Mouse (Mus musculus): Measurements from ENCODE around the gene Ifit1bl1. TPM values are rescaled to one million over a fixed set of nuclear protein-coding genes. Genes with fewer than 3 reads are reported as not detected.
A peak's percentile ranks its signal among the peaks of the same experiment; 100 is the strongest.

Ifit1bl1 gene
- polyA plus RNA-seq, 2 experiments = 0.36 to 0.51 TPM

DNA sequence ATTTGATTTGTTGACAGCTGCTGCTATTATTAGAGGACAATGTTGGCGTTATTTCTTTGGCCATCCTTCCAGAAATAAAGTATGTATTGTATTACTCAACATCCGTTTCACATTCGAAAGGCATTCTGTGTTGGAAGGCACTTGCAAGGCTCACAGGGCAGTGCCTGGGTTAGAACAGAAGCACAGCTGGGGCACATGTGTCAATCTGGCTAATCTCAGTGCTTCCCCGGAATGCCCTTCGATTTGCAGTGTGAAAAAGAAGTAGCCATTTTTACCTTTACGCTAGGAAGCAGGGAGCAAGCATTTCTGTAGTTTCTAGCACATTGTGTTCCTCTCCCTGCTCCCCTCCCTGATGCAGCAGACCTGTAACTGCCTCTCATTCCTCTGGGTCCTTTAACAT is 48.7 kb downstream of the Ifit1bl1 start:
- peaks cover 4% of the 10 kb centered on the region; the same call in 1 of the 2 replicates for H3K9me3 ChIP-seq (ENCODE audit: control insufficient read depth, low read length)
- WGBS = 44% methylated on average over 6 of the region's 6 CpGs
- H3K4me3 ChIP-seq (replicated peaks; ENCODE audit: low read length) = no peak overlapping the region
- H3K36me3 ChIP-seq (ENCODE audit: control insufficient read depth, insufficient read depth, low read length) = no peaks in the 10 kb centered on the region
- H3K4me2 ChIP-seq (replicated peaks; ENCODE audit: low read depth, low read length, severe bottlenecking) = peak overlapping the region; percentile 28
- peaks cover 18% of the 10 kb centered on the region; the same call in 1 of the 2 replicates for H3K4me1 ChIP-seq (ENCODE audit: control insufficient read depth, insufficient read depth, low read length)
- no peak for TF ChIP-seq POLR2A (IDR thresholded peaks at IDR 0.05; ENCODE audit: borderline replicate concordance, extremely low read depth, insufficient read depth, insufficient read length)
- DNase-seq (ENCODE audit: low spot score) (peak; percentile 81), ATAC-seq (ENCODE audit: low FRiP score, low read depth) (peak; percentile 45)
- H3K27me3 ChIP-seq (ENCODE audit: control insufficient read depth, insufficient read depth, low read length) = no peaks in the 10 kb centered on the region
- H3K9ac ChIP-seq (ENCODE audit: low read depth, low read length, severe bottlenecking) = no peak overlapping the region
- peak overlapping the region; percentile 71 for H3K27ac ChIP-seq (replicated peaks; ENCODE audit: low read depth, low read length)

GRCm38 (mm10) chr19:34551981-34552380 is 49.8 kb downstream of the Ifit1bl1 start:
- peak overlapping the region; percentile 27; the same call in 1 of the 2 replicates for H3K4me2 ChIP-seq (replicated peaks; ENCODE audit: low read depth, low read length, severe bottlenecking)
- peak overlapping the region; percentile 45 for H3K27ac ChIP-seq (replicated peaks; ENCODE audit: low read depth, low read length)
- peaks cover 18% of the 10 kb centered on the region; the same call in 1 of the 2 replicates for H3K4me1 ChIP-seq (ENCODE audit: control insufficient read depth, insufficient read depth, low read length)
- H3K9ac ChIP-seq (ENCODE audit: low read depth, low read length, severe bottlenecking) = no peak overlapping the region
- TF ChIP-seq POLR2A (IDR thresholded peaks at IDR 0.05; ENCODE audit: borderline replicate concordance, extremely low read depth, insufficient read depth, insufficient read length) = no peak
- ATAC-seq (ENCODE audit: low FRiP score, low read depth) = no peak
- no peaks in the 10 kb centered on the region for H3K36me3 ChIP-seq (ENCODE audit: control insufficient read depth, insufficient read depth, low read length)
- peak overlapping the region; percentile 1; the same call in 1 of the 2 replicates for H3K4me3 ChIP-seq (replicated peaks; ENCODE audit: low read length)
- peaks cover 4% of the 10 kb centered on the region; the same call in 1 of the 2 replicates for H3K9me3 ChIP-seq (ENCODE audit: control insufficient read depth, low read length)
- peak; percentile 50 for DNase-seq (ENCODE audit: low spot score)
- 11% methylated on average over 5 of the region's 5 CpGs for WGBS
- H3K27me3 ChIP-seq (ENCODE audit: control insufficient read depth, insufficient read depth, low read length) = no peaks in the 10 kb centered on the region

GRCm38 (mm10) chr19:34550534-34551223 is 51.1 kb downstream of the Ifit1bl1 start, which contains the start of gene Ifit2:
Gene Ifit2 (plus strand): TSS chr19:34550694.
- Histone ChIP-seq H3K9me3 (ENCODE audit: control insufficient read depth, low read length) (peaks cover 4% of the 10 kb centered on the region; the same call in 1 of the 2 replicates), H3K4me2 (replicated peaks; ENCODE audit: low read depth, low read length, severe bottlenecking) (peak within 1 kb of the TSS; percentile 64), H3K9ac (ENCODE audit: low read depth, low read length, severe bottlenecking) (peak within 1 kb of the TSS; percentile 50), H3K36me3 (ENCODE audit: control insufficient read depth, insufficient read depth, low read length) (no peaks in the 10 kb centered on the region), H3K27me3 (ENCODE audit: control insufficient read depth, insufficient read depth, low read length) (no peaks in the 10 kb centered on the region), H3K4me3 (replicated peaks; ENCODE audit: low read length) (peak within 1 kb of the TSS; percentile 45), H3K4me1 (ENCODE audit: control insufficient read depth, insufficient read depth, low read length) (peaks cover 18% of the 10 kb centered on the region; the same call in 1 of the 2 replicates), H3K27ac (replicated peaks; ENCODE audit: low read depth, low read length) (peak within 1 kb of the TSS; percentile 45)
- DNase-seq (ENCODE audit: low spot score) (peak; percentile 88), ATAC-seq (ENCODE audit: low FRiP score, low read depth) (peak; percentile 86)
- 1% methylated on average over 22 of the region's 22 CpGs for WGBS
- TF ChIP-seq POLR2A (IDR thresholded peaks at IDR 0.05; ENCODE audit: borderline replicate concordance, extremely low read depth, insufficient read depth, insufficient read length) = peak; percentile 68; the same call in 1 of the 2 replicates

- no peaks in the 10 kb centered on the region for H3K36me3 ChIP-seq (ENCODE audit: control insufficient read depth, insufficient read depth, low read length)
- peak overlapping the region; percentile 45 for H3K4me3 ChIP-seq (replicated peaks; ENCODE audit: low read length)
- TF ChIP-seq POLR2A (IDR thresholded peaks at IDR 0.05; ENCODE audit: borderline replicate concordance, extremely low read depth, insufficient read depth, insufficient read length) = no peak
- peaks cover 18% of the 10 kb centered on the region; the same call in 1 of the 2 replicates for H3K4me1 ChIP-seq (ENCODE audit: control insufficient read depth, insufficient read depth, low read length)
- DNase-seq (ENCODE audit: low spot score) (no peak), ATAC-seq (ENCODE audit: low FRiP score, low read depth) (no peak)
- H3K9me3 ChIP-seq (ENCODE audit: control insufficient read depth, low read length) = peaks cover 4% of the 10 kb centered on the region; the same call in 1 of the 2 replicates
- H3K9ac ChIP-seq (ENCODE audit: low read depth, low read length, severe bottlenecking) = peak overlapping the region; percentile 50
- H3K27ac ChIP-seq (replicated peaks; ENCODE audit: low read depth, low read length) = no peak overlapping the region
- no peaks in the 10 kb centered on the region for H3K27me3 ChIP-seq (ENCODE audit: control insufficient read depth, insufficient read depth, low read length)
- H3K4me2 ChIP-seq (replicated peaks; ENCODE audit: low read depth, low read length, severe bottlenecking) = peak overlapping the region; percentile 64
- 38% methylated on average over 4 of the region's 4 CpGs for WGBS
These were observed 51.6 kb downstream of the Ifit1bl1 start for GRCm38 (mm10) chr19:34550205-34550533.

DNA sequence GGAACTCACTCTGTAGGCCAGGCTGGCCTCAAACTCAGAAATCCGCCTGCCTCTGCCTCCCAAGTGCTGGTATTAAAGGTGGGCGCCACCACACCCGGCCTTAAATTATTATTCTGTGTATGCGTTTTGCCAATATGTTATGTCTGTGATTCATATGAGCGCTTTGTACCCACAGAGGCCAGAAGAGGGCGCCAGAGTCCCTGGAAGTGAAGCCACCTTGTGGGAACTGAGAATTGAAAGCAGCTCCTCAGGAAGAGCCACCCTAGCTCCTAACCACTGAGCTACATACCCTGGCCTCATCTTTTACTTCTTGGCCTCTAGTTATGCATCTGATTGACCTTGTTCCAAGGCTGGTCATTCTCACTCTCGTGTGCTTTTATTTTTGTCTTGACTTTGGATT is 53.8 kb downstream of the Ifit1bl1 start:
- no peak overlapping the region for H3K27ac ChIP-seq (replicated peaks; ENCODE audit: low read depth, low read length)
- ATAC-seq (ENCODE audit: low FRiP score, low read depth) = no peak

More for the DNA sequence above, 53.8 kb downstream of the Ifit1bl1 start:
- peaks cover 12% of the 10 kb centered on the region; the same call in 1 of the 2 replicates for H3K4me1 ChIP-seq (ENCODE audit: control insufficient read depth, insufficient read depth, low read length)
- no peak overlapping the region for H3K4me3 ChIP-seq (replicated peaks; ENCODE audit: low read length)
- H3K27me3 ChIP-seq (ENCODE audit: control insufficient read depth, insufficient read depth, low read length) = no peaks in the 10 kb centered on the region
- H3K4me2 ChIP-seq (replicated peaks; ENCODE audit: low read depth, low read length, severe bottlenecking) = no peak overlapping the region
- no peak overlapping the region for H3K9ac ChIP-seq (ENCODE audit: low read depth, low read length, severe bottlenecking)
- H3K9me3 ChIP-seq (ENCODE audit: control insufficient read depth, low read length) = no peaks in the 10 kb centered on the region
- 34% methylated on average over 7 of the region's 7 CpGs for WGBS
- no peak for DNase-seq (ENCODE audit: low spot score)
- no peak for TF ChIP-seq POLR2A (IDR thresholded peaks at IDR 0.05; ENCODE audit: borderline replicate concordance, extremely low read depth, insufficient read depth, insufficient read length)
- H3K36me3 ChIP-seq (ENCODE audit: control insufficient read depth, insufficient read depth, low read length) = no peaks in the 10 kb centered on the region
